Mouse (Mus musculus): ENCODE data around the gene Drp2. TPM values are rescaled to one million over a fixed set of nuclear protein-coding genes. Genes with fewer than 3 reads are reported as not detected.

The Drp2 gene
- polyA plus RNA-seq, 1 experiment, result 0.24 TPM

- 80% methylated on average over 10 of the region's 10 CpGs for WGBS
- Histone ChIP-seq H3K4me1 (ENCODE audit: control insufficient read depth, insufficient read depth, insufficient read length, low read length) (no peaks in the 10 kb centered on the region), H3K27me3 (ENCODE audit: control insufficient read depth, insufficient read depth, low read length) (no peaks in the 10 kb centered on the region), H3K4me3 (ENCODE audit: low read depth, low read length) (no peak overlapping the region), H3K36me3 (ENCODE audit: control insufficient read depth, insufficient read depth, low read length) (no peaks in the 10 kb centered on the region), H3K27ac (ENCODE audit: insufficient read depth, low read depth, low read length) (no peak overlapping the region)
- TF ChIP-seq POLR2A (IDR thresholded peaks at IDR 0.05; ENCODE audit: low read depth, low read length) (no peak), CTCF (IDR thresholded peaks at IDR 0.05; ENCODE audit: extremely low read depth, insufficient read length, insufficient replicate concordance, low read depth, low read length) (no peak)
Observed at GRCm38 (mm10) chrX:134425798-134426197, 21.4 kb downstream of the Drp2 start.

GRCm38 (mm10) chrX:134426819-134427218 lies 22.5 kb downstream of the Drp2 start:
- H3K27ac ChIP-seq (ENCODE audit: insufficient read depth, low read depth, low read length), result no peak overlapping the region
- TF ChIP-seq POLR2A (IDR thresholded peaks at IDR 0.05; ENCODE audit: low read depth, low read length) (no peak), CTCF (IDR thresholded peaks at IDR 0.05; ENCODE audit: extremely low read depth, insufficient read length, insufficient replicate concordance, low read depth, low read length) (no peak)
- H3K27me3 ChIP-seq (ENCODE audit: control insufficient read depth, insufficient read depth, low read length), result no peaks in the 10 kb centered on the region
- H3K36me3 ChIP-seq (ENCODE audit: control insufficient read depth, insufficient read depth, low read length), result no peaks in the 10 kb centered on the region
- 54% methylated on average over 6 of the region's 6 CpGs for WGBS
- H3K4me1 ChIP-seq (ENCODE audit: control insufficient read depth, insufficient read depth, insufficient read length, low read length), result no peaks in the 10 kb centered on the region
- no peak overlapping the region for H3K4me3 ChIP-seq (ENCODE audit: low read depth, low read length)

DNA sequence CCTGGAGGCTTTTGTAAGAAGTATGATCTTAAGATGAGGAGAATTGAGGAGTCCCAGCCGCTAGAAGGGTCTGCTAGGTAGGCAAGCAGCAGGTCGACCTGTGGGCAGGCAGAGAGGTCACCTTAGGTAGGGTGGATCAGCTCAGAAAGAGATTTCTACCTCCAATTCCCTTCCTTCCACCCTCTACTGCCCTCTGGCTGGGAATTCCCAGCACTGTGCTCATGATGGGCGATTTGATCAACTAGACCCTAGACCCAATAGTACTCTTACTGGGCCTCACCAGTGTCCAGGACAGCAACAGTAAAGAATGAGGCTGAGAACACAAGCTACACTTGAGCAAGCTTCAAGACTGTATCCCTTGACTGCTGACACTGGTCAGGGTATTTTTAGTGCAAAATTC lies 23.0 kb downstream of the Drp2 start:
- TF ChIP-seq POLR2A (IDR thresholded peaks at IDR 0.05; ENCODE audit: low read depth, low read length) (no peak), CTCF (IDR thresholded peaks at IDR 0.05; ENCODE audit: extremely low read depth, insufficient read length, insufficient replicate concordance, low read depth, low read length) (no peak)

GRCm38 (mm10) chrX:134474988-134475710 lies 70.8 kb downstream of the Drp2 start:
- Histone ChIP-seq H3K4me3 (ENCODE audit: low read depth, low read length) (no peak overlapping the region), H3K4me1 (ENCODE audit: control insufficient read depth, insufficient read depth, insufficient read length, low read length) (no peaks in the 10 kb centered on the region), H3K27me3 (ENCODE audit: control insufficient read depth, insufficient read depth, low read length) (no peaks in the 10 kb centered on the region), H3K36me3 (ENCODE audit: control insufficient read depth, insufficient read depth, low read length) (no peaks in the 10 kb centered on the region), H3K27ac (ENCODE audit: insufficient read depth, low read depth, low read length) (no peak overlapping the region)
- WGBS, result 71% methylated on average over 48 of the region's 67 CpGs
- TF ChIP-seq POLR2A (IDR thresholded peaks at IDR 0.05; ENCODE audit: low read depth, low read length), result no peak
- TF ChIP-seq CTCF (IDR thresholded peaks at IDR 0.05; ENCODE audit: extremely low read depth, insufficient read length, insufficient replicate concordance, low read depth, low read length), result no peak

More for the DNA sequence above, 23.0 kb downstream of the Drp2 start:
- H3K27me3 ChIP-seq (ENCODE audit: control insufficient read depth, insufficient read depth, low read length), result no peaks in the 10 kb centered on the region
- no peaks in the 10 kb centered on the region for H3K36me3 ChIP-seq (ENCODE audit: control insufficient read depth, insufficient read depth, low read length)
- H3K4me3 ChIP-seq (ENCODE audit: low read depth, low read length), result no peak overlapping the region
- no peak overlapping the region for H3K27ac ChIP-seq (ENCODE audit: insufficient read depth, low read depth, low read length)
- WGBS, result 55% methylated on average over 3 of the region's 3 CpGs
- no peaks in the 10 kb centered on the region for H3K4me1 ChIP-seq (ENCODE audit: control insufficient read depth, insufficient read depth, insufficient read length, low read length)

DNA sequence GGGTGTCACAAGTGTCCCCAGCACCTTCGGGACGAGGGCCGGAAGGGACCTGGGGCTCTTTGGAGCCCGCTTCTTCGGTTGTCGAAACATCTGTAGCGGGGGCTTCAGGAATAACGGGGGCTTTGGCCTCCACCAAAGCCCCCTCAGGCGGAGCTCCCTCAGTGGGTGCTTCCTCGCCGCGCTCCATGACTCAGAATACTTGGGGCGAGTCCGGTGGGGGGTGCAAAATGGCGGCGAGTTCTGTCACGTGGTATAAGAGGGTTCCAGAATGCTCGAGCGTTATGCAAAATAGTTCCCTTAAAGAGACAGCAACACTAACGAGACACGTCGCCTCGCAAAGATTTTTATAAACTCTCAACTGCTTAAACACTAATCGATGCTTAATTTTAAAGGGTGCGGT lies 71.9 kb downstream of the Drp2 start, which contains the start of gene Taf7l:
Gene Taf7l (minus strand): TSS at position 201 of the 400 bp plus-strand sequence.
- Histone ChIP-seq H3K36me3 (ENCODE audit: control insufficient read depth, insufficient read depth, low read length) (no peaks in the 10 kb centered on the region), H3K27me3 (ENCODE audit: control insufficient read depth, insufficient read depth, low read length) (no peaks in the 10 kb centered on the region), H3K4me1 (ENCODE audit: control insufficient read depth, insufficient read depth, insufficient read length, low read length) (no peaks in the 10 kb centered on the region), H3K4me3 (ENCODE audit: low read depth, low read length) (no peak within 1 kb of the TSS), H3K27ac (ENCODE audit: insufficient read depth, low read depth, low read length) (no peak within 1 kb of the TSS)
- TF ChIP-seq POLR2A (IDR thresholded peaks at IDR 0.05; ENCODE audit: low read depth, low read length) (no peak), CTCF (IDR thresholded peaks at IDR 0.05; ENCODE audit: extremely low read depth, insufficient read length, insufficient replicate concordance, low read depth, low read length) (no peak)
- WGBS, result 89% methylated on average over 25 of the region's 25 CpGs

GRCm38 (mm10) chrX:134481720-134482119 lies 77.4 kb downstream of the Drp2 start:
- no peak overlapping the region for H3K27ac ChIP-seq (ENCODE audit: insufficient read depth, low read depth, low read length)
- 16% methylated on average over 3 of the region's 3 CpGs for WGBS
- no peaks in the 10 kb centered on the region for H3K36me3 ChIP-seq (ENCODE audit: control insufficient read depth, insufficient read depth, low read length)
- no peak overlapping the region for H3K4me3 ChIP-seq (ENCODE audit: low read depth, low read length)
- no peak for TF ChIP-seq POLR2A (IDR thresholded peaks at IDR 0.05; ENCODE audit: low read depth, low read length)
- no peaks in the 10 kb centered on the region for H3K27me3 ChIP-seq (ENCODE audit: control insufficient read depth, insufficient read depth, low read length)
- H3K4me1 ChIP-seq (ENCODE audit: control insufficient read depth, insufficient read depth, insufficient read length, low read length), result no peaks in the 10 kb centered on the region

GRCm38 (mm10) chrX:134500651-134501050 lies 96.3 kb downstream of the Drp2 start:
- Histone ChIP-seq H3K27me3 (ENCODE audit: control insufficient read depth, insufficient read depth, low read length) (no peaks in the 10 kb centered on the region), H3K36me3 (ENCODE audit: control insufficient read depth, insufficient read depth, low read length) (no peaks in the 10 kb centered on the region), H3K4me1 (ENCODE audit: control insufficient read depth, insufficient read depth, insufficient read length, low read length) (no peaks in the 10 kb centered on the region), H3K4me3 (ENCODE audit: low read depth, low read length) (no peak overlapping the region), H3K27ac (ENCODE audit: insufficient read depth, low read depth, low read length) (no peak overlapping the region)
- TF ChIP-seq CTCF (IDR thresholded peaks at IDR 0.05; ENCODE audit: extremely low read depth, insufficient read length, insufficient replicate concordance, low read depth, low read length), result no peak
- no peak for TF ChIP-seq POLR2A (IDR thresholded peaks at IDR 0.05; ENCODE audit: low read depth, low read length)
- 87% methylated on average over 8 of the region's 8 CpGs for WGBS

Other genes starting within 250 kb of the Drp2 start
- gene Xkrx, start 242.5 kb upstream of the Drp2 start, polyA plus RNA-seq (2012; rRNA removed), result 0.20 and 0.77 TPM in 2 replicates
- gene Arl13a, start 217.1 kb upstream of the Drp2 start, polyA plus RNA-seq (2012; rRNA removed), result not detected in 2 replicates
- 0.08 and 0.13 TPM in 2 replicates for gene Nox1, start 182.6 kb upstream of the Drp2 start, polyA plus RNA-seq (2012; rRNA removed)
- gene Trmt2b, start 127.6 kb upstream of the Drp2 start, polyA plus RNA-seq (2012; rRNA removed), result 2.6 and 4.4 TPM in 2 replicates
- gene Tmem35a, start 109.3 kb upstream of the Drp2 start, polyA plus RNA-seq (2012; rRNA removed), result 0.11 and 0.37 TPM in 2 replicates
- gene Cenpi, start 96.5 kb upstream of the Drp2 start, polyA plus RNA-seq (2012; rRNA removed), result 0.29 and 0.94 TPM in 2 replicates
- not detected in 2 replicates for gene Taf7l, start 71.9 kb downstream of the Drp2 start, polyA plus RNA-seq (2012; rRNA removed)
- 0.27 and 0.66 TPM in 2 replicates for gene Timm8a1, start 137.3 kb downstream of the Drp2 start, polyA plus RNA-seq (2012; rRNA removed)
- 0.19 and 0.48 TPM in 2 replicates for gene Btk, start 179.0 kb downstream of the Drp2 start, polyA plus RNA-seq (2012; rRNA removed)
- 48.0 and 60.3 TPM in 2 replicates for gene Rpl36a, start 181.1 kb downstream of the Drp2 start, polyA plus RNA-seq (2012; rRNA removed)
- gene Gla, start 196.6 kb downstream of the Drp2 start, polyA plus RNA-seq (2012; rRNA removed), result 0.65 and 0.98 TPM in 2 replicates
- 1.1 and 3.8 TPM in 2 replicates for gene Hnrnph2, start 196.6 kb downstream of the Drp2 start, polyA plus RNA-seq (2012; rRNA removed)

Data from small intestine, adult 2 months (tissue).